In genomic region chr9:49537814-49538213, GRCm38 (mm10) we compare ENCODE assay signal across 10 mouse cellular contexts. TPM values are rescaled to one million over a fixed set of nuclear protein-coding genes. Genes with fewer than 3 reads are reported as not detected.
A peak's percentile ranks its signal among the peaks of the same experiment; 100 is the strongest.
DNase-seq lines count a peak whose midpoint lies in the region; ATAC-seq and TF ChIP-seq lines count a peak whose summit lies in the region.
"Had no signal": no experiment of that assay in that cellular context is flagged by ENCODE, and none has a peak within 500 bp of the region (broad histone marks: within the 10 kb centered on the region; RNA-seq: fewer than 3 reads in every experiment).

No protein-coding gene starts in this region.

- no peaks in the 10 kb centered on the region for H3K27me3 ChIP-seq in lung, postnatal 0 days (replicated peaks; ENCODE audit: insufficient read depth, low read length)
- H3K27me3 ChIP-seq in embryonic facial prominence, embryonic 14.5 days (replicated peaks; ENCODE audit: control insufficient read depth, insufficient read depth, low read length) = no peaks in the 10 kb centered on the region
- no peaks in the 10 kb centered on the region for H3K27me3 ChIP-seq in limb, embryonic 14.5 days (ENCODE audit: control insufficient read depth, insufficient read depth, low read length)
- no peaks in the 10 kb centered on the region for H3K27me3 ChIP-seq in liver, embryonic 11.5 days (replicated peaks; ENCODE audit: control insufficient read depth, insufficient read depth, low read length)

- H3K4me3 ChIP-seq in lung, postnatal 0 days (ENCODE audit: low read depth, low read length) = no peak overlapping the region
- no peak overlapping the region for H3K4me3 ChIP-seq in lung, adult 2 months (replicated peaks; ENCODE audit: extremely low read depth, low read depth, low read length)
- H3K4me3 ChIP-seq in embryonic facial prominence, embryonic 14.5 days (ENCODE audit: low read depth, low read length) = no peak overlapping the region
- no peak overlapping the region for H3K4me3 ChIP-seq in limb, embryonic 14.5 days (replicated peaks; ENCODE audit: low read length)
- no peak overlapping the region for H3K4me3 ChIP-seq in liver, embryonic 11.5 days (ENCODE audit: low read depth, low read length)

- H3K9me3 ChIP-seq in lung, postnatal 0 days (ENCODE audit: low read length) = no peaks in the 10 kb centered on the region
- H3K9me3 ChIP-seq in embryonic facial prominence, embryonic 14.5 days (ENCODE audit: control insufficient read depth, low read length) = no peaks in the 10 kb centered on the region
- H3K9me3 ChIP-seq in limb, embryonic 14.5 days (ENCODE audit: control insufficient read depth, low read length) = no peaks in the 10 kb centered on the region
- no peaks in the 10 kb centered on the region for H3K9me3 ChIP-seq in liver, embryonic 11.5 days (ENCODE audit: control insufficient read depth, low read length)

- TF ChIP-seq POLR2A in lung, adult 2 months (IDR thresholded peaks at IDR 0.05; ENCODE audit: borderline replicate concordance, extremely low read depth, low read depth, low read length) = no peak
- no peak for TF ChIP-seq POLR2A in limb, embryonic 14.5 days (IDR thresholded peaks at IDR 0.05; ENCODE audit: borderline replicate concordance, extremely low read depth, insufficient read depth, insufficient read length)

- no peak for TF ChIP-seq EP300 in lung, postnatal 0 days (IDR thresholded peaks at IDR 0.05)

- no peak overlapping the region for H3K4me2 ChIP-seq in lung, postnatal 0 days (replicated peaks; ENCODE audit: low read depth, low read length)
- no peak overlapping the region for H3K4me2 ChIP-seq in embryonic facial prominence, embryonic 14.5 days (ENCODE audit: low read depth, low read length)
- no peak overlapping the region for H3K4me2 ChIP-seq in limb, embryonic 14.5 days (replicated peaks; ENCODE audit: low read depth, low read length, severe bottlenecking)
- H3K4me2 ChIP-seq in liver, embryonic 11.5 days = no peak overlapping the region

- no peak overlapping the region for H3K9ac ChIP-seq in lung, postnatal 0 days (replicated peaks; ENCODE audit: low read depth)
- no peak overlapping the region for H3K9ac ChIP-seq in embryonic facial prominence, embryonic 14.5 days (ENCODE audit: low read depth, low read length)
- no peak overlapping the region for H3K9ac ChIP-seq in limb, embryonic 14.5 days (ENCODE audit: low read depth, low read length, severe bottlenecking)
- no peak overlapping the region for H3K9ac ChIP-seq in liver, embryonic 11.5 days (ENCODE audit: low read depth, low read length)

- no peak for TF ChIP-seq CTCF in lung, postnatal 0 days (IDR thresholded peaks at IDR 0.05)
- no peak for TF ChIP-seq CTCF in lung, adult 2 months (IDR thresholded peaks at IDR 0.05; ENCODE audit: insufficient read depth, low read length)

- H3K4me1 ChIP-seq in lung, postnatal 0 days (ENCODE audit: insufficient read depth, low read depth, low read length) = no peaks in the 10 kb centered on the region
- no peaks in the 10 kb centered on the region for H3K4me1 ChIP-seq in lung, adult 2 months (ENCODE audit: control insufficient read depth, insufficient read depth, low read length)
- peaks cover 5% of the 10 kb centered on the region; the same call in 1 of the 2 replicates for H3K4me1 ChIP-seq in embryonic facial prominence, embryonic 14.5 days (ENCODE audit: control insufficient read depth, insufficient read depth, low read length)
- peaks cover 23% of the 10 kb centered on the region for H3K4me1 ChIP-seq in limb, embryonic 14.5 days (ENCODE audit: control insufficient read depth, insufficient read depth, low read length)
- no peaks in the 10 kb centered on the region for H3K4me1 ChIP-seq in liver, embryonic 11.5 days (replicated peaks; ENCODE audit: control insufficient read depth, insufficient read depth, low read length)

- WGBS in lung, postnatal 0 days = 57% methylated on average over 6 of the region's 6 CpGs
- 56% methylated on average over 6 of the region's 6 CpGs for WGBS in lung, adult 2 months
- 75% methylated on average over 6 of the region's 6 CpGs for WGBS in embryonic facial prominence, embryonic 14.5 days
- WGBS in limb, embryonic 14.5 days = 58% methylated on average over 6 of the region's 6 CpGs
- WGBS in liver, embryonic 11.5 days = 84% methylated on average over 6 of the region's 6 CpGs

- DNase-seq in frontal cortex, postnatal 25 days (ENCODE audit: low spot score in 2 of 2) = no peak
- DNase-seq in lung, postnatal 0 days (ENCODE audit: low spot score) = peak; percentile 20
- no peak for DNase-seq in lung, adult 2 months
- peak; percentile 60 for DNase-seq in embryonic facial prominence, embryonic 14.5 days (ENCODE audit: low spot score)
- peak; percentile 11 for DNase-seq in limb, embryonic 14.5 days (ENCODE audit: low spot score)
- DNase-seq in liver, embryonic 11.5 days (ENCODE audit: low spot score) = no peak
- DNase-seq in urinary bladder, postnatal 4 days (ENCODE audit: low spot score in 2 of 2) = no peak
- DNase-seq: kidney, adult 2 months had no signal

- peak; percentile 85 for ATAC-seq in frontal cortex, adult (ENCODE audit: low TSS enrichment)
- peak; percentile 19; the same call in 1 of the 2 replicates for ATAC-seq in lung, postnatal 0 days
- ATAC-seq in embryonic facial prominence, embryonic 14.5 days (ENCODE audit: low read depth) = 0 out of 2 replicates have a peak, but pooled peaks have one; percentile 30
- 0 out of 2 replicates have a peak, but pooled peaks have one; percentile 29 for ATAC-seq in limb, embryonic 14.5 days (ENCODE audit: low FRiP score, low read depth)
- ATAC-seq in liver, embryonic 11.5 days (replicated peaks; ENCODE audit: low FRiP score) = no peak
- ATAC-seq: activated CD4-positive, CD25-positive, alpha-beta regulatory T cell, adult 4 months had no signal

- no peak overlapping the region for H3K27ac ChIP-seq in lung, postnatal 0 days (ENCODE audit: low read length)
- no peak overlapping the region for H3K27ac ChIP-seq in embryonic facial prominence, embryonic 14.5 days (replicated peaks; ENCODE audit: low read depth, low read length)
- no peak overlapping the region for H3K27ac ChIP-seq in limb, embryonic 14.5 days (replicated peaks; ENCODE audit: low read depth, low read length)
- H3K27ac ChIP-seq in liver, embryonic 11.5 days (ENCODE audit: low read depth, low read length) = no peak overlapping the region

- no peaks in the 10 kb centered on the region for H3K36me3 ChIP-seq in lung, postnatal 0 days (ENCODE audit: insufficient read depth, low read length)
- H3K36me3 ChIP-seq in embryonic facial prominence, embryonic 14.5 days (ENCODE audit: control insufficient read depth, insufficient read depth, low read length) = peaks cover 16% of the 10 kb centered on the region
- H3K36me3 ChIP-seq in limb, embryonic 14.5 days (ENCODE audit: control insufficient read depth, insufficient read depth, low read length) = peaks cover 11% of the 10 kb centered on the region
- no peaks in the 10 kb centered on the region for H3K36me3 ChIP-seq in liver, embryonic 11.5 days (ENCODE audit: control insufficient read depth, insufficient read depth, low read length)

RNA-seq across cellular contexts. Expression of gene Ttc12, which starts 51.8 kb away (rescaled TPM):
- polyA plus RNA-seq in lung, postnatal 0 days (2015; fragmentation: Nextera tagmentation; extraction: Ambion mirVana) = 3.5 and 4.0 TPM in 2 replicates
- polyA plus RNA-seq in lung, adult 2 months (2012; rRNA removed) = 3.6 and 6.0 TPM in 2 replicates
- 2.0 TPM in 2 replicates for polyA plus RNA-seq in embryonic facial prominence, embryonic 14.5 days (2014; fragmentation: Nextera tagmentation; extraction: Ambion mirVana)
- 1.8 and 2.3 TPM in 2 replicates for polyA plus RNA-seq in limb, embryonic 14.5 days (2012; rRNA removed)
- polyA plus RNA-seq in limb, embryonic 14.5 days (2014; fragmentation: Nextera tagmentation; extraction: Ambion mirVana) = 1.0 and 1.7 TPM in 2 replicates
- polyA plus RNA-seq in liver, embryonic 11.5 days (2014; fragmentation: Nextera tagmentation; extraction: Ambion mirVana) = 0.68 and 0.77 TPM in 2 replicates
- polyA plus RNA-seq: activated CD4-positive, CD25-positive, alpha-beta regulatory T cell, adult 4 months had no signal

Comparison
In these comparisons a context has a peak if more than half of its experiments do, and no peak if none do; other contexts are left out.
1. DNase-seq: peak in lung, postnatal 0 days (single experiment), embryonic facial prominence, embryonic 14.5 days (single experiment) and limb, embryonic 14.5 days (single experiment); none in frontal cortex, postnatal 25 days (0 of 2), lung, adult 2 months (single experiment), liver, embryonic 11.5 days (single experiment) and urinary bladder, postnatal 4 days (0 of 2).